Mouse (Mus musculus) ES-Bruce4 (cell line): Measurements from ENCODE around the gene Auts2.

Experiments used
- CTCF ChIP-seq: IDR thresholded peaks from one replicate; pipeline ENCODE4 v1.8.1; 2011; ENCODE audit warnings: low read depth, low read length
- EP300 ChIP-seq: IDR thresholded peaks from 2 replicates; pipeline ENCODE4 v1.6.1; 2011; ENCODE audit warnings: low read depth, low read length; ENCODE audit not compliant: insufficient read depth
- POLR2A ChIP-seq: IDR thresholded peaks from one replicate; pipeline ENCODE4 v1.8.1; 2011; ENCODE audit warnings: low read length; ENCODE audit not compliant: insufficient read depth

DNA sequence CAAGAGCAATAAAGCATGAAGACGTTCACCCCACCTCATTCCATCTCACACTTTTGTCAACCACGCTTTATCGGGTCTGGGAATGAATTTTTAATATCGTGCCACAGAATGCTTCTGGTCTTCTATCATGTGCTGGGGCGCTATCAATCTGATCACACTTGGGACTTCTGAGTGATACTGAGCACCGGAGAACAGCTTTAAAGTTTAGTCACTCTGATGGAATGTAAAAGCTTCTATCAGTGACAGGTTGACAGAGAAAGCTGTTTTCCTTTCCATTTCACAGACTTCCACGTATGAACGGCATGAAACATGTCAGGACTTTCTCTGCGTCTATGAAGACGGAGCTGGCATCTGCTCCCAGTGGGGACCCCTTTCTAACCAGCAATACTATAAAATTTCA lies 739.5 kb downstream of the Auts2 start:
- TF ChIP-seq CTCF (no peak), POLR2A (no peak), EP300 (no peak)
